Mouse (Mus musculus) limb, embryonic 10.5 days (tissue): Measurements from ENCODE around the gene Adamts12. TPM values are rescaled to one million over a fixed set of nuclear protein-coding genes. Genes with fewer than 3 reads are reported as not detected.

Experiments
- DNase-seq: peaks from one replicate; pipeline ENCODE4 v3.0.0-alpha.2; 2017; ENCODE audit warnings: low spot score
- H3K27ac ChIP-seq: fragments of 300-500 bp; sonication (generic); 2 replicates; pipeline ENCODE4 v1.5.1; 2016; ENCODE audit warnings: mild to moderate bottlenecking
- H3K27me3 ChIP-seq: fragments of 300-500 bp; sonication (generic); 2 replicates; pipeline ENCODE4 v1.6.1; 2016; ENCODE audit warnings: low read depth, mild to moderate bottlenecking; ENCODE audit not compliant: poor library complexity, severe bottlenecking
- H3K36me3 ChIP-seq: fragments of 300-500 bp; sonication (generic); 2 replicates; pipeline ENCODE4 v1.6.1; 2016; ENCODE audit warnings: mild to moderate bottlenecking, moderate library complexity
- H3K4me1 ChIP-seq: fragments of 300-500 bp; sonication (generic); 2 replicates; pipeline ENCODE4 v1.6.1; 2016
- H3K4me3 ChIP-seq: fragments of 300-500 bp; sonication (generic); 2 replicates; pipeline ENCODE4 v1.5.1; 2016; ENCODE audit warnings: mild to moderate bottlenecking, moderate library complexity
- H3K9me3 ChIP-seq: fragments of 300-500 bp; sonication (generic); replicated peaks from 2 replicates; pipeline ENCODE4 v1.6.1; 2016; ENCODE audit warnings: mild to moderate bottlenecking
- WGBS: fragments of 180-500 bp; shearing (Covaris S2); methylation state at CpG from one replicate; pipeline ENCODE4 v1.1.7; 2016; 5-methylcytosine and 5-hydroxymethylcytosine counted together
- polyA plus RNA-seq: library from polyadenylated mRNA; unstranded; fragments of >200 nt; fragmentation: Nextera tagmentation; extraction: Ambion mirVana; gene quantifications from 2 replicates; pipeline ENCODE4 v1.2.1, GENCODE M21; 2016

Adamts12 gene
- polyA plus RNA-seq, result 1.0 and 1.6 TPM in 2 replicates

DNA sequence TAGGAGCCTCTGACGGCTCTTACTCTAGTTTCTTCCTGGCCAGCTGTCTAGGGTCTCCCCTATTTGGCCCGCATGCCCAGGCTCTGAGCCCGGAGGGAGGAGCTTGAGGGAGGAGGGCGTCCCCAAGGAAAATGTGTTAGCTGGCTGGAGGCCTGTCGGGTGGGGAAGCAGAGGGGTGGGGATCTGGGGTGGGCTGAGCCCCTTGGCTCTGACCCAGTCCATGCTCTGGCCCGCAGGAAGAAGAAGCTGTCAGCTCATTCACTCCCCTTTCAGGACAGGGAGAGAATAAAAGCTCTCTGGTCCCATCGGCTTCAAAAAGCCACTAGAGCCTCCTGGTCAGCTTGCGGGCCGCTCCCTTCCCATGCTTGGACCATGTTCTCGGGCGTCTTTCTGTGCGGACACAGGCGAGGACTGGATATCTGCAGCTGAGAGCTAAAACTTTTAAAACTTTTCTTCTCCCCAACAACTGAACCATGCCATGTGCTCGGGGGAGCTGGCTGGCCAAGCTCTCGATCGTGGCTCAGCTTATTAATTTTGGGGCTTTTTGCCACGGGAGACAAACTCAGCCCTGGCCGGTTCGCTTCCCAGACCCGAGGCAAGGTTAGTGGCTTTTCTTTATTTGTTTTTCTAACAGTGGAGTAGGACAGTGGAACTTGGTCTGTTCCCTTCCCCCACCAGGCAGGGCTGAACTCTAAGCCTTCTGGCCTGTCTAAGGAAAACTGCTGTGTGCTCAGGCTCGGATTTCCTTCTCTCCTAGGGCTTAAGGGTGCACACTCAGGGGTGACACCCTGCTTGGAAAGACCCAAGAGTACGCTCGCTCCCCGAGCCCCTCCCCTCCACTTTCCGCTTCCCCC is at the start of gene Adamts12:
Adamts12 (plus strand) TSS at position 233 of the 854 bp plus-strand sequence.
- Histone ChIP-seq H3K9me3 (no peaks in the 10 kb centered on the region), H3K4me1 (peaks cover 42% of the 10 kb centered on the region), H3K27ac (peak within 1 kb of the TSS; percentile 86), H3K4me3 (peak within 1 kb of the TSS; percentile 51), H3K27me3 (no peaks in the 10 kb centered on the region), H3K36me3 (no peaks in the 10 kb centered on the region)
- peak; percentile 64 for DNase-seq
- WGBS, result 2% methylated on average over 25 of the region's 25 CpGs

DNA sequence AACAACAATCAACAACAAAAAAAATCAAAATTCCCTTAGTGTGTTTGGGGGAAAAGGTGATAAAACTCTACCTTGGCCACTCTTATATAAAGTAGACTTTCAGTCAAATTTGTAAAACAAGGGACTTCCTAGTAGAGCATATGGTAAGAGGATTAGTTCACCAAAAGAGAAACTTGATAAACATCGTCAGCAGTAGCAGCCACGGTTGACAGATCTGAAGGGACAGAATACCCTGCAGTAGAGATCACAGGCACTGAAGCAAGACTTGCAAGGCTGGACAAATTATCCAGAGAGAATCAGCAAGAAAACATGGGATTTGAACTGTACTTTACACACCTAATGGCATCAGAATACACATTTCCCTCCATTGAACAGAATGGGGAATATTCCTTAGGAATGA is 49.7 kb upstream of the Adamts12 start:
- no peaks in the 10 kb centered on the region for H3K4me1 ChIP-seq
- H3K36me3 ChIP-seq, result no peaks in the 10 kb centered on the region
- WGBS, result 62% methylated on average over 2 of the region's 2 CpGs
- no peak for DNase-seq
- no peaks in the 10 kb centered on the region for H3K9me3 ChIP-seq
- H3K27me3 ChIP-seq, result no peaks in the 10 kb centered on the region
- H3K4me3 ChIP-seq, result no peak overlapping the region
- no peak overlapping the region for H3K27ac ChIP-seq

DNA sequence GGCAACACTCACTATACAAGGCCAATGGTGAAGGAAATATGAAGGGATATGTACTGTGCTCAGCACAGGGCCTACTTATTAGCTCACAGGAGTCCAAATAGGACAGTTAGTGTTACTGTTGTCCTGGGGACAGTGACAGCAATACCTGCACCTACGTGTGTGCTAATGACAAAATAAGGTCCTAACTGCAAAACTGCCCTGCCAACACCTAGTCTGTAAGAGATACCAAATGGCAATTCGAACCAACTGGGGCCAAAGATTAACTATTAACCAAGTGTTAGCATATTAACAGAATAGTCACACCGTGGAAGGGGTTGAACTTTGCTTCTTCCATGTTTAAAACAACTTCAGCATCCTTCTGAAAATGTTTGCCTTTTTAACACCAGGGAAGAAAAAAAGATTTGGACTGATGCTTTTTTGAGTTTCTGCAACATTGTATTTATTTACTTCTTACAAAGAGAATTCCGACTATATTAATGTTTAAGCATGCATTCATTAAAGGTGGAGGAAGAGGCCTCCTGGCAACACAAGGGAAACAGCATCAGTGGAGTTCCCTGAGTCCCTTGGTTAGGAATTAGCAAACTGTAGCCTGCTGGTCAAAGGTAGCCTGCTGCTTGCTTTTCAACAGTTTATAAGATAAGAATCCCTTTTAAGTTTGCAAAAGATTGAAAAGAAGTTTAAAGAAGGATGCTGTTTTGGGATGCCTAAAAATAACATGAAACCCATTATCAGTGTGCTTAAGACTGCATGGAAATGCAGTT is 37.6 kb upstream of the Adamts12 start:
- Histone ChIP-seq H3K4me3 (no peak overlapping the region), H3K36me3 (no peaks in the 10 kb centered on the region), H3K4me1 (peaks cover 8% of the 10 kb centered on the region; the same call in 1 of the 2 replicates), H3K9me3 (no peaks in the 10 kb centered on the region), H3K27me3 (no peaks in the 10 kb centered on the region), H3K27ac (no peak overlapping the region)
- WGBS, result 85% methylated on average over 4 of the region's 4 CpGs
- no peak for DNase-seq

DNA sequence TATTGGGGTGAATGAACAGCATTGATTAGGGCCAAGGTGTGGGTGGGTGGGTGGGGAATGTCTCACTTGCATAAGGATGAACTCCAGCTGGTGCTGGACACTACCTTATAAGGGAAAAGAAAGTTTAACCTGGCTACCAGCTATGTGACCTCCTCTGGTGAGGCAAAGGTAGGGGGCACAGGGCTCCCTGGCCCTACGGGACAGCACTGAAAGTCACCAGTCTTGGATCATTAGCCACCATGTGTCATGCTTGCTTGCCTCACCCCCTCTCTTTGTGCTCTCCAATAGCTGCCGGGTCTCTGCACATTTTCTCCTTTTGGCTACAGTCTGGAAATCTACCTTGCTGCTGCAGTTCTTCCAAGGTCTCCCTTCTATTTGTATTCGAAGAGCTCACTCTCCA is 34.4 kb upstream of the Adamts12 start:
- DNase-seq, result no peak
- no peaks in the 10 kb centered on the region for H3K9me3 ChIP-seq
- no peak overlapping the region for H3K4me3 ChIP-seq
- H3K36me3 ChIP-seq, result no peaks in the 10 kb centered on the region
- WGBS, result 79% methylated on average over 3 of the region's 3 CpGs
- no peak overlapping the region for H3K27ac ChIP-seq
- no peaks in the 10 kb centered on the region for H3K4me1 ChIP-seq
- H3K27me3 ChIP-seq, result peaks cover 24% of the 10 kb centered on the region

DNA sequence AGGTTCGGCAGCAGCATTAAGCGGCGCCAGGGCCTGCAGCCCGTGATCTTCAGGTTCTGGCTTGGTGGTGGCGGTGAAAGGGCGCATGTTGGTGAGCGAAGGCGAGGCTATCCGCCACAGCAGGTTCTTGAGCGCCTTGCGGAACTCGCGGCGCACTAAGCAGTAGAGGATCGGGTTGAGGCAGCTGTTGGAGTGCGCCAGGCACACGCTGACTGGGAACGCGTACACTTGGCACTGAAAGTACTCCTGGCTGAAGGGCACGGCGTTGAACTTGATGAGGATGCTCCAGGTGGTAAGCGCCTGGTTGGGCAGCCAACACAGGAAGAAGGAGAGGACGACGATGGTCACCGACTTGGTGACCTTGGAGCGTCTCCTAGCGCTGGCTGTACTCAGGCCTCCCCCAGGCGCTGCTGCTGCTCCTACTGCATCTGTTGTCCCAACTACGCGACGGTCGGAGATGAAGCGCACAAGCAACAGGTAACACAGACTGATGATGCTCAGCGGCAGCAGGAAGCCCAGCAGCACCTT is 28.6 kb upstream of the Adamts12 start:
- DNase-seq, result no peak
- Histone ChIP-seq H3K9me3 (no peaks in the 10 kb centered on the region), H3K27me3 (peaks cover 64% of the 10 kb centered on the region), H3K4me3 (peak overlapping the region; percentile 48), H3K4me1 (peaks cover 23% of the 10 kb centered on the region), H3K36me3 (no peaks in the 10 kb centered on the region), H3K27ac (no peak overlapping the region)
- 6% methylated on average over 34 of the region's 34 CpGs for WGBS

DNA sequence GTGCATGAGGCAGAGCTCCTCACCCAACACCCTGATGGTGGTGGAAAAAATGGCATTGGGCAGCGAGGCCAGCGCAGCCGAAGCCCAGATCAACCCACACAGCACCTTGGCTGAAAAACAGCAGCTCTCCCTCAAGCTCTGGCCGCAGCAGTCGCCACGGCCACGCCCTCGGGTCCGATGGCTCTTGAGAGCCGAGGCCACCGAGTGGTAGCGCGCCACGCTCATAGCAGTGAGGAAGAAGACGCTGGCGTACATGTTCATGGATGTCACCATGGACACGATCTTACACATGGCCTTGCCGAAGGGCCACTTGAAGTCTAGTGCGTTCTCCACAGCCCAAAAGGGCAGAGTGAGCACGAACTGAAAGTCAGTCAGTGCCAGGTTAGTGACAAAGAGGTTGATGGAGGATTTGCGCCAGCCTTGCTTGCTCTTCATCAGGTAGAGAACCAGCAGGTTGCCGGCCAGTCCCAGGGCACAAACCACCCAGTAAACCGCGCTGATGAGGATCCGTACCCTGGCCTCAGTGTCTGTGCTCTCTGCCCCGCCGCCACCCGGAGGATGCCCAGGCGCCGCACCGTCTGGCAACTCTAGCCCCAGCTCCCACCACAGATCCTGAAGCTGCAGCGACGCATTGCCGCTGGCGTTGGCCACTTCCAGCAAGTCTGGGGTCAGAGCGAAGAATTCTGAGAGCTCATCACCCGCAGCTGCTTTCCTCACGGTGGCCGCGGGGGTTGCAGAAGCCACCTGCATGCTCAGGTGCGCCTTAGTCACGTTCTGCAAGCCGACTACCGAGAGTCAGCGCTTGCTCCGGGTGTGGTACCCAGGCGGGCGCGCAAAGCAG is 27.8 kb upstream of the Adamts12 start:
- Histone ChIP-seq H3K4me1 (peaks cover 23% of the 10 kb centered on the region), H3K36me3 (no peaks in the 10 kb centered on the region), H3K27ac (no peak overlapping the region), H3K9me3 (no peaks in the 10 kb centered on the region), H3K4me3 (peak overlapping the region; percentile 48), H3K27me3 (peaks cover 64% of the 10 kb centered on the region)
- 3% methylated on average over 49 of the region's 49 CpGs for WGBS
- DNase-seq, result peak; percentile 53

DNA sequence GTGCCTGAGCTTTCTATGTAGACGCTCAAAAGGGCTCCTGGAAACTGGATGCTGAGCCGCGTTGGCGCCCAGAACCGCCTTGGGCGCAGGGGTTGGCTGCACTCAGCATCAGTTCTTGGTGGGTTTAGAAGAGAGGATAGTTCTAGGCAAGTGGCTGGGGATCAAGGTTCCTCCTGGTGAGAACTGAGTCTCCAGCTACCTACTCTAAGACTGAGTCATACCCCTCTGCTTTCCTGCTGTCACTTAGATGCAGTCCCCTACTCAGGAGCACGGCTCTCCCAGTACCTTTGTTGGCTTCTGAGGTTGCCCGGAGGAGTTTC is 27.3 kb upstream of the Adamts12 start:
- Histone ChIP-seq H3K27ac (no peak overlapping the region), H3K4me3 (peak overlapping the region; percentile 48), H3K4me1 (peaks cover 23% of the 10 kb centered on the region), H3K36me3 (no peaks in the 10 kb centered on the region), H3K27me3 (peaks cover 64% of the 10 kb centered on the region), H3K9me3 (no peaks in the 10 kb centered on the region)
- 4% methylated on average over 8 of the region's 8 CpGs for WGBS
- DNase-seq, result peak; percentile 47

DNA sequence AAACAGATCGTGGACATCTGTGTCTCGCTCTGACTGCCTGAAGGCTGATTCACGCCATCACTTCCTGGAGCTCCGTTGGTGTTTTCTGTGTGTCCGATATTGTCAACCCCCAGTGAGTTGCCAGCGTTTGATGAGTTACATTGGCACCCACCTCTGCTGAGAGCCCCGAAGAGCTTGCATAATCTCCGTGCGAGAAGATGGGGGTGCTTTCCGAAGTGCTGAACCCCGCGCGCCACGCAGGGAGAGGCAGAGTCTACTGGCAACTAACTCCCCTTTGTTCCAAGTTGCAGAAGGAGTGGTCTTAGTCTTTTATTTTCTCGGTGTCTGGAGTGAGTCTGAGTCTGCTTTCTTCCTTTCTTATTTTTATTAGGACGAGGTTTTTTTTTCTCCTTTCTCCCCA is 26.9 kb upstream of the Adamts12 start, which contains the start of gene Rxfp3:
Rxfp3 (minus strand) TSS at position 281 of the 400 bp plus-strand sequence.
- H3K27me3 ChIP-seq, result peaks cover 64% of the 10 kb centered on the region
- peak within 1 kb of the TSS; percentile 48 for H3K4me3 ChIP-seq
- H3K27ac ChIP-seq, result no peak within 1 kb of the TSS
- 5% methylated on average over 16 of the region's 16 CpGs for WGBS
- DNase-seq, result peak; percentile 48
- no peaks in the 10 kb centered on the region for H3K36me3 ChIP-seq
- peaks cover 23% of the 10 kb centered on the region for H3K4me1 ChIP-seq
- no peaks in the 10 kb centered on the region for H3K9me3 ChIP-seq

DNA sequence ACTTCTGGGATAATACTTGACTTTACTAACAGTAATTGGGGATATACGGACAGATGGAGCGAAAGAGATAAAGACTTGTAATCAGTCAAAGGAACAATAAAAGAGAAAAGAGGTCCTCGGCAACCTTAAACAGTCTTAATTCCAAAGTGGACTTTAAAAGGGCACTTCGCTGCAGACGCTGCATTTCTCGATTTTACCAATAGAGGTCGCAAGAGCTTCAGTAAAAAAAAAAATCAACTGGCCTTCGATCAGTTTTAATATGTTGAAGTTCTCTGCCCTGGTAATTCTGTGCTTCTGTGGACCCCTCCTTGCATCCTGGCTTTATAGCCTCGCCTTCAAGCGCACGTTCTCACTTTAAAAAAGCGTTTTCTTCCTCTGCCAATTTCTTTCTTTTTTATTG is 26.1 kb upstream of the Adamts12 start:
- Histone ChIP-seq H3K36me3 (no peaks in the 10 kb centered on the region), H3K27me3 (peaks cover 57% of the 10 kb centered on the region), H3K4me1 (peaks cover 23% of the 10 kb centered on the region), H3K9me3 (no peaks in the 10 kb centered on the region), H3K4me3 (no peak overlapping the region), H3K27ac (no peak overlapping the region)
- DNase-seq, result peak; percentile 47
- 5% methylated on average over 12 of the region's 12 CpGs for WGBS

DNA sequence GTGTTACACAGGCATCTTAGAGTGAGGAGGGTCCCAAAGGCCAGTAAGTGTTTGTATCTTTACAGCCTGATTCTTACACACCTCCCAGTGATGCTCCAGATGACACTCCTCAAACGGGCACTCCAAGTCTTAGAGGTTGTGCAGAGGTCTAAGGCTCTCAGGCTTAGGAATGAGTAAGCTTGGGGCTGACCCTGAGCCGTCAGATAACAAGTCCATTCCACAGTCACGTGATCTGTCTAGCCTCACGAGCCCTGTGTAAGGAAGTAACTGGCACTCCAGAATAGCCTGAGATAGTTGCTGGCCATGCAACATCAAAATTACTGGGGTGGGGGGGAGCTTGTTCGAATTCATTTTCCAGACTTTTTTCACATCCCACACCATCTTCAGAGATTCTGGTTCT is 24.5 kb upstream of the Adamts12 start:
- no peak for DNase-seq
- H3K27ac ChIP-seq, result no peak overlapping the region
- H3K4me3 ChIP-seq, result no peak overlapping the region
- H3K4me1 ChIP-seq, result peaks cover 23% of the 10 kb centered on the region
- H3K36me3 ChIP-seq, result no peaks in the 10 kb centered on the region
- WGBS, result 61% methylated on average over 5 of the region's 5 CpGs
- H3K9me3 ChIP-seq, result no peaks in the 10 kb centered on the region
- H3K27me3 ChIP-seq, result peaks cover 41% of the 10 kb centered on the region

DNA sequence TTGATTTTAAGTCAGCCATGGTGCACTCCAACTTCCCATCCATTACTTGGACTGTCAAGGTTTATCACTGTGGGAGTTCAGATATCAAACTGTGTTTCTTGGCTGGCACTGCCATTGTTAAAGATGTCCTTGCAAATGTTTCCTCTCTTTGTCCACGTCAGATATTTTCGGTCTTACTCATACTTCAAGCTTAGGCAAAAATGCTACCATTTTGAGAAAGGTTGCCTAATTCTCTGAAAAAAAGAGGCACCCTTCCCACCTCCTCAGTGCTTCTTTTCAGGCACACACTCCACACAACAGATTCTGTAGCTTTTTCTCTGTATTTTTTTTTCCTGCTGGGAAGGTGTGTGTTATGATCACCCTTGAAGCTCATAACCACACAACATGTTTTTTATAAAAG is 23.4 kb upstream of the Adamts12 start:
- no peak for DNase-seq
- Histone ChIP-seq H3K27me3 (peaks cover 30% of the 10 kb centered on the region), H3K36me3 (no peaks in the 10 kb centered on the region), H3K27ac (no peak overlapping the region), H3K4me1 (peaks cover 16% of the 10 kb centered on the region), H3K9me3 (no peaks in the 10 kb centered on the region), H3K4me3 (no peak overlapping the region)
- 92% methylated on average over 2 of the region's 2 CpGs for WGBS

DNA sequence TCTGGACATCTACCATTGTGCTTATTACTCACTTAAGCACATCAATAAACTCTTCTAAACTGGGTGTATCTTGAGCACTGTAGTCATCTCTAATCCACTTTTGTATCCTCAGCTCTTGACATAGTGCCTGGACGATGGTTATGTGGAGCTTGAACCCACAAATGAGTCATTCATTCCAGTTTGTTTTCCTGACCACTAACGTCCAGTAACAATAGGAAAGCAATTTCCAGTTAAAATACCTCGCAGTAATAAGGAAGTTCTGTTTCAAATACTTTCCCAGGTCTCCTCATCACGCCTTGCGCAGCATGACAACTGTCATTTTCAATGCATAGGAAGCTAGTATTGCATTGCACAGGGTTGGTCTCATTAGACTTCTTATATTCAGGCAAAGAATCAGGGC is 21.8 kb upstream of the Adamts12 start:
- no peak for DNase-seq
- Histone ChIP-seq H3K36me3 (no peaks in the 10 kb centered on the region), H3K4me1 (no peaks in the 10 kb centered on the region), H3K4me3 (no peak overlapping the region), H3K9me3 (no peaks in the 10 kb centered on the region), H3K27ac (no peak overlapping the region), H3K27me3 (peaks cover 14% of the 10 kb centered on the region)
- 89% methylated on average over 5 of the region's 5 CpGs for WGBS
